Mouse (Mus musculus) liver, adult (tissue): ENCODE data around the gene 4933428G20Rik.

Experiments
- GATA4 ChIP-seq: IDR thresholded peaks from 2 replicates; pipeline ENCODE4 v1.6.1; 2014; ENCODE audit warnings: mild to moderate bottlenecking, low read length; ENCODE audit not compliant: insufficient replicate concordance

Gene 4933428G20Rik

GRCm38 (mm10) chr11:97523827-97524261 is 23.7 kb upstream of the 4933428G20Rik start:
- TF ChIP-seq GATA4 = no peak

- TF ChIP-seq GATA4 = no peak
These were observed 23.0 kb upstream of the 4933428G20Rik start for GRCm38 (mm10) chr11:97523107-97523506.

GRCm38 (mm10) chr11:97521741-97522474 is 21.8 kb upstream of the 4933428G20Rik start:
- TF ChIP-seq GATA4 = no peak

GRCm38 (mm10) chr11:97520541-97520940 is 20.4 kb upstream of the 4933428G20Rik start:
- no peak for TF ChIP-seq GATA4

GRCm38 (mm10) chr11:97513066-97513465 is 12.9 kb upstream of the 4933428G20Rik start:
- no peak for TF ChIP-seq GATA4

GRCm38 (mm10) chr11:97512511-97512910 is 12.4 kb upstream of the 4933428G20Rik start:
- TF ChIP-seq GATA4 = no peak

- TF ChIP-seq GATA4 = no peak
These were observed 11.7 kb upstream of the 4933428G20Rik start for GRCm38 (mm10) chr11:97511661-97512369.

GRCm38 (mm10) chr11:97510966-97511660 is 11.0 kb upstream of the 4933428G20Rik start:
- TF ChIP-seq GATA4 = no peak

GRCm38 (mm10) chr11:97509715-97510485 is 9.8 kb upstream of the 4933428G20Rik start:
- TF ChIP-seq GATA4 = no peak

GRCm38 (mm10) chr11:97509058-97509457 is 8.9 kb upstream of the 4933428G20Rik start:
- no peak for TF ChIP-seq GATA4

- TF ChIP-seq GATA4 = no peak
These were observed 8.1 kb upstream of the 4933428G20Rik start for GRCm38 (mm10) chr11:97508198-97508597.

GRCm38 (mm10) chr11:97506331-97506730 is 6.2 kb upstream of the 4933428G20Rik start:
- TF ChIP-seq GATA4 = no peak

GRCm38 (mm10) chr11:97505784-97506183 is 5.6 kb upstream of the 4933428G20Rik start:
- no peak for TF ChIP-seq GATA4

GRCm38 (mm10) chr11:97502846-97503245 is 2.7 kb upstream of the 4933428G20Rik start:
- no peak for TF ChIP-seq GATA4

GRCm38 (mm10) chr11:97502383-97502782 is 2.2 kb upstream of the 4933428G20Rik start:
- TF ChIP-seq GATA4 = no peak

- no peak for TF ChIP-seq GATA4
These were observed 744 bp upstream of the 4933428G20Rik start for GRCm38 (mm10) chr11:97500720-97501448.
